Mouse (Mus musculus) naive thymus-derived CD4-positive, alpha-beta T cell, adult 2 months (primary cell): Measurements from ENCODE around the gene Mcemp1.

Experiments used
- DNase-seq: peaks from one replicate; pipeline ENCODE4 v3.0.0-alpha.2; 2011; ENCODE audit warnings: low read depth

Gene Mcemp1

DNA sequence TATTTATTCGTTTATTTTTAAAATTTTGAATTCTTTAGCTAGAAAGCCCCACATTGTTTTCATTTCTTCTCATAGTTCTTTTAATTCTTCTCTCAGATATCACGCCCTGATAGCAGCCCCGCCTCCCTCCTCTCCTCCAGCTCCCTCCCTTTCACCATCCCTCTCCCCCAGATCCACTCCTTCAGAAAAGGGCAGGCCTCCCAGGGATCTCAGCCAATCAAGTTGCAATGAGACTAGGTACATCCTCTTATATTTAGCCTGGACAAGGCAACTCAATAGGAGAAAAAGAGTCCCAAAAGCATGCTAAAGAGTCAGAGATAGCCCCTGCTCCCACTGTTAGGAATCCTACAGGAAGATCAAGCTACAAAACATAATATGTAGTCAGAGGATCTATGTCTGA is 9.1 kb downstream of the Mcemp1 start:
- DNase-seq: no peak

DNA sequence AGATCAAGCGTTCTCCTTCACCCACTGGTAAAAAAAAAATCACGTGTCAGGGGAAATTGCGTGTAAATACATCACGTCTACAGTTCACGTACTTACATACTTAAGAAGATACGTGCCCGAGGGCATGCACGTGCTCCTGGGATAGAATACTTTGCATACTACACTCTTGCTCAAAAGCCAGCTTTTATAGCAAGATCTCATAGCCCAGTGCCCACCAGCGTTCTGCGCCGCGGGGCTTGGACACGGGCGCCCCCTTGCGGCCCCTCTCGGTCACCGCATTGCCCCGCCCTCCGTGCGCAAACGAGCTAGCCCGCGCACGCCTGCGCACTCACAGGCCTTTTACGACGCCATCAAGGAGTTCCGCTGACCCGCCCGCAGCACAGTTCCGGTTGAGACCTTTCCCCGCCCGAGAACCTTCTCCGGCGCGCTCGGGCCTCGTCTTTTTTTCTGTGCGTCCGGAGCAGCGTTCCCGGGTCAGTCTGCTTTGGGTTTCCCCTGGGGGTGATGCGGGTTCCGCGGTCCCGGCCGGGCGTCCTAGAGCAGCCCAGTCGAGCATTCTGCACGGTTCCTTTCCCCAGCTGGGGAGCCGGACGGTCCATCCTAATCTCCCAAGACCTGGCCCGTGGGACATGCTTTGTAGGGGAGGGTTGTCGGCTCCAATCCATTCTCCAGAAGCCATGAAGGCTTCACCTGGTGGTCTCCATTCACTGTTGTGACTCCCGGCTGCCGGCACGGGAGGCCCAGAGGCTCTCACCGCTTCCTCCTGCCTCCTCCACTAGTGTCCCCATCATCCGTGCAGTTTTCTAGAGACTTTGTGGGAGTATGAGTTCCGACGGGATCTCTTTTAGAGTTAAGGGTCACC is 10.8 kb downstream of the Mcemp1 start, which contains the start of gene Trappc5:
TSS of gene Trappc5 (plus strand) at position 169 of the 862 bp plus-strand sequence.
- DNase-seq: peak; percentile 97

DNA sequence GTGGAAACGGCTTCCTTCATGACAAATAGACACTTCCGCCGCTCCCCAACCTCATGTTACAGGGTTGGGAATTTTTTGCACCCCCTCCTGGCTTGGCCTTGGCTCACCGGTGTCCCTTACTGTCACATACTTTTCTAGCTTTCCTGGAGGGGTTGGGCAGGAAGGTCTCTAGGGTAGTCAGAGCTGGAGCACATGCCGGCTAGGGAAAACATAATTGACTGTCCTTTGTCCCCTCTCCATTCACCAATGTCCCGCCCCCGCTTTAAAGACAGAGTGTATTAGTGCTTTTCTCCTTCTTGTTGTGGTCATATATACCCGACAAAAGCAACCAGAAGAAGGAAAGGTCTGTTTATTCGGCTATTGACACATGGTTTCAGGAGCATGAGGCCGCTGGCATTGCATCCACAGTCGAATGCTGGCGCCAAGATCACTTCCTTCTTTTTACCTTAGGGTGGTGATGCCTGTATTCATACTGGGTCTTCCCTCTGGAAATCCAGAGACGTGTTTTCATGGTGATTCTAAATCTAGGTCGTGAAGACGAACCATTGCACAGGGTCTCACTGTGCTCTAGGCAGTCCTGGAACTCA is 11.5 kb downstream of the Mcemp1 start:
- DNase-seq: no peak

DNA sequence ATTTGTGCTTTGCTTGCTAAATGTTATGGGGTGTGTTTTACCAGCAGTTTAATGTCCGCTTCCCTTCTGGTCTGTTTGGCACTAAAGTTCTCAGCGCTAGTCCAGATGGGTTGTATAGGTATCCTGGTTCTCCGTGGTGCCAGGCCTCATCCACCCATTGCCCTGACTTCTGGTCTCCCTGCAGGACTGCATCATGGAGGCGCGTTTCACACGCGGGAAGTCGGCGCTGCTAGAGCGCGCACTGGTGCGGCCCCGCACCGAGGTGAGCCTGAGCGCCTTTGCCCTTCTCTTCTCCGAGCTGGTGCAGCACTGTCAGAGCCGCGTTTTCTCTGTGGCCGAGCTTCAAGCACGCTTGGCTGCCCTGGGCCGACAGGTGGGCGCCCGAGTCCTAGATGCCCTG is 13.3 kb downstream of the Mcemp1 start:
- DNase-seq: no peak

DNA sequence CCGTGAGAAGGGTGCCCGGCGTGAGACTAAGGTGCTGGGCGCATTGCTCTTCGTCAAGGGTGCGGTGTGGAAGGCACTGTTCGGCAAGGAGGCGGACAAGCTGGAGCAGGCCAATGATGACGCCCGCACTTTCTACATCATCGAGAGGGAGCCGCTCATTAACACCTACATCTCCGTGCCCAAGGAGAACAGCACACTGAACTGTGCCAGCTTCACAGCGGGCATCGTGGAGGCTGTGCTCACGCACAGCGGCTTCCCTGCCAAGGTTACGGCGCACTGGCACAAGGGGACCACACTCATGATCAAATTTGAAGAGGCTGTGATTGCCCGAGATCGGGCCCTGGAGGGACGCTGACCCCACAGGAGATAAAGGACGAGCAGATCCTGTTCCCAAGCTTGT is 13.7 kb downstream of the Mcemp1 start:
- DNase-seq: no peak

DNA sequence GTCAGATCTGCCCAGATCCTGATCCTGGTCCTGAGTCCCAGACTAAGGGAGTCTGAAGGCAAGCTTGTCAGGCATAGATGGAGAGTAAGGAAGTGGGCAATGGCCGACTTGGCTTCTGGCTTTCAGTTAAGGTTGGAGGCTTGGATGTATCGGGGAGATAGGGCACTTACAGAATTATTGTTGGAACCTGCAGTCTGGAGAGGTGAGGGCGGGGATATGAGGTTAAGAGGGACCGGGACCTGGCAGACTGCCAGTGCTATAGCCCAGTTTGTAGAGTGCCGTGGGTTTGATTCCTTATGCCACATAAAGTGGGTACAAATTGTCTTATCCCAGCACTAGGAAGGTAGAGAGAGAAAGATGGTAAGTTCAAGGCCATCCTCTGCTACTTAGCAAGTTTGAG is 14.1 kb downstream of the Mcemp1 start:
- DNase-seq: no peak

DNA sequence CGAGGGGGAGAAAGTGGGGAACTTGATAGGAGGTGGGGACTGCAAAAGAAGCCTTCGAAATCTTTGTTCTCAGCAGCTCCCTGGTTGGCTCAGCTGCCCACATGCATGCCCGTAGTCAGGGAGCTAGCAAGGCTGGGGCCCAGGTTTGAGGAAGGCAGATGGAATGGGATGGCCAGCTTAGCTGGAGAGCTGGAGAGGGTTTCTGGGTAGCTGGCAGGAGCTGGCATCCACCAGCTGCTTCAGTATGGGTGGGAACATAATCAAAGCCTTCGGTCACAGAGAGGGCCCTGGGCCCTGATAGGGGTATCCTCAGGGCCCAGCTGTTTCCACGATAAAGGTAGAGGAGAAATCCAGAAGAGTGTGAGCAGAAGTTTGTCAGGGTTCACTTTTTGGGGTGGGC is 16.9 kb downstream of the Mcemp1 start:
- DNase-seq: no peak

DNA sequence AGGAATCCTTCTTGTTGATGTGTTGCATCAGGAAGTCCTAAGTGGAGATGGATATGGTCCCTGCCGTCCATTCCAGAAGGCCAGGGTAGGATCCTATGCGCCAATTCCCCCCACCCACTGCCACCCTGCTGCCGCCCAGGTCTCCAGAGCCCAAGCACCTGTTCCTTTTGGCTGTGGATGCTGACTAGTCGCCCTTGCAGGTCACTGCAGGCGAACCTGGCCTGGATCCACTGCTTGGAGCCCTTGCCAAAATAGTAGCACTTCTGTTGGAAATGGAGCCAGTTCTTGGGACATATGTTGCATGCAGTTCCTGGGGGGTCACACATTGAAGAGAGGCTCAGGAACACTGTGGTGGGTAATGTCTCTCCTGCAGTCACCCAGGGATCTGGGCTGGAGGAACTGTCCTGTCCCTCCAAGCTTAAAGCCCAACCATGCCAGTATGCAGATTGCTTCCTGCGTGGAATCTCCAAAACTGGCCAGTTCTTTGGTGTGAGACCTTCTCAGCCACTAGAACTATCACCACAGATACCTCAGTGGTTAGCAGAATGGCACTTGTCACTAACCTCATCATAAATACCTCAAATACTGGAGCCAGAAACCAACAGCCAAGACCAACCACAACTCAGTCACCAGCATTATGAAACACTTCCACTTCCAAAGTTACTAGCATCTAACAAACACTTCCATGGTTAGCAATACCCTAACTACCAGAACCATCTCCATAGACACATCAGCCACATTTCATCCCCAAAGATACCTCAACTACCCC is 18.0 kb downstream of the Mcemp1 start:
- DNase-seq: no peak

DNA sequence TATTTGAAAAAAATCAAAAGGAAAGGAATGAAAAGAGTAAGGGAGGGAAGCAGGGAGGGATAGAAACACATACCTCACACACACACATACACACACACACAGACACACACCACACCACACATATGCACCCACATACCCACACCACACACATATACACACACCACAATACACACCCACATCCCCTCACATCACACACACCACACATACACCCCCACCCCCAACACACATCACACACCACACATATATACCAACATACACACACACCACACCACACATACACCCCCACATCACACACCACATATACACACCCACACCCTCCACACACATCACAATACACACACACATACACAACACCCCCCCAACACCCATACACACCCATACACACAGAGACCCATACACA is 19.0 kb downstream of the Mcemp1 start:
- DNase-seq: no peak

DNA sequence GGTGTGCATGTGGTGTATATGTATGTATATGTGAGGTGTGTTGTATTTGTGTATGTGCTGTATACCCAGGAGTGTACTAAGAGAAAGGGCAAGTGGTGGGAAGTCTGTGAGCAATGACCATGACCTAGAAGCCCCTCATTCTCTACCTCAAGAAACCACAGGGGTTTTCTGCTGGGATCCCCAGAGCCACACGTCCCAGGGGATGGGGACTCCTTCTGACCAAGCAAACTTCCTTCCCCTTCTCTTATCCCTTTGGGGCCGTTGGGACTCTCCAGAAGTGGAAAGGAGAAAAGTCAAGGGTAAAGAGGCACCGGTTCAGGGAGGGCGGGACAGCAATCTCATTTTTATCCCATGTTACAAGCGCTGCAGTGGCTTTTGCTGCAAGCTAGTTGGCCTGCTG is 19.9 kb downstream of the Mcemp1 start:
- no peak for DNase-seq

DNA sequence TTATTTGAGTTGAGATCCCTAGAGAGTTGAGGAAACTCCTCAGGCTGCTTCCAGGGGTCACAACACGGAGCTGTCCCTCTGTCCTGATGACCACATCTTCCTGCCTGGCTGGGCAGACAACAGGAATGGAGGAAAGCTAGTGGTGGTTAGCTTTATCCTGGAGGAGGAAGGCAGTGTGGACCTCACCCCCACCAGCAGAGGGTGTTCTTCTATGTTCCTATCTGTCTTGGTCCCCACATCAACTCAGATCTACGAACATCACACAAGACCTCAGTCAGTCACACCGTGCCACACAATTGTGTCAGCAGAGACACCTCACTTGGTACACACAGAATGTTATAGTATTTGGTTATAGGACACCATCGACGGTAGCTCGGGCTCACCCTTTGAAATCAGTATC is 22.0 kb downstream of the Mcemp1 start:
- no peak for DNase-seq

DNA sequence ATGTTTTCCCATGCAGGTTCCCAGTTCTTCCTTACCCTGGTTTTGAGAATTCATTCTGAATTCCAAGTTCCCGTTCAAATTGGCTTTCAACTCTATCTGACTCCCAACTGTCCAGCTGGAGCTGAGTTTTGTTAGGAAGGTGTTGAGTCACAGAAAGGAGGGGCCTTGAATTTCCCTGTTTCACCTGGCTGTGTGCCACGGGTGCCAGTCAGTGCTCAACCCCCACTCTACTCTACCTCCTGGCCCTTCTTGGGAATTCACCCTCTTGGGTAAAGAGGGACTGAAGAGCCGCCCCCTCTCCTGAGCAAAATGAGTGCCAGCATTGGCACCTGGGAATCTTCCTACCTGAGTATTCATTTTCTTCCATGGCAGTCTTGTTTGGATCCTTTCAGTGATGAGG is 25.2 kb downstream of the Mcemp1 start:
- no peak for DNase-seq

DNA sequence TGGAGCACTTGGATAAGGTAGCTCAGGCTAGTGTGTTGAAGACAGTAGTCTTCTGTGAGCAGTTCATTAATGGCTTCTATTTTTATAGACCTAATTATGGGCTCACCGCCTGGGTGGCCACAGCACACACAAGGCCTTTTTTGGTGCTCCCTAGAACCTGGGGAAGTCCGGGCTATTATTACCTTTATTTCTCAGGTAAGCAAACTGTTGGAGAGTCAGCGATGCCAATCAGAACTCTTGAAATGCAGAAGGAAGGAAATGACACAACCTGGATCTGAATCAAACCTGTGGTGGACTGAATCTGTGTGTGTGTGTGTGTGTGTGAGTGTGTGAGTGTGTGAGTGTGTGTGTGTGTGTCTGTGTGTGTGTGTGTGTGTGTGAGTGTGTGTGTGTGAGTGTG is 28.6 kb downstream of the Mcemp1 start, which contains the start of gene Fcer2a:
TSS of gene Fcer2a (minus strand) at position 55 of the 400 bp plus-strand sequence.
- no peak for DNase-seq

DNA sequence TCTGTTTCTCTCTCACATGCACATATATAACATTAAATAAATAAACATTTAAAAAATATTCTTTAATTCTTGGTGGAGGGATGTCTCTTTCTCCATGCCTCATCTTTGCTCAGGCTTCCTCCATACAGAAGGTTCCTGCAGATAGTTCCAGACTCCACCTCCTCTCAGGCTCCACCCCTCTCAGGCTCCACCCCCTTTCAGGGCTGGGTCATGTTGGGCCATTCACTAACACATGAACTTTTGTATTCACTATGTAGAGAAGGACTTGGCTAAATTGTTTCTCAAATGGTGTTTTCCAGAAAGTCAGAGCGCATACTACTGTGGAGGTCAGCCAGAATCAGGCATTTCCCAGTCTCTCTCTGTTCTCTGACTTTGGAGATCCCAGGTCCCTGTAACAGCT is 35.9 kb downstream of the Mcemp1 start:
- DNase-seq: no peak

DNA sequence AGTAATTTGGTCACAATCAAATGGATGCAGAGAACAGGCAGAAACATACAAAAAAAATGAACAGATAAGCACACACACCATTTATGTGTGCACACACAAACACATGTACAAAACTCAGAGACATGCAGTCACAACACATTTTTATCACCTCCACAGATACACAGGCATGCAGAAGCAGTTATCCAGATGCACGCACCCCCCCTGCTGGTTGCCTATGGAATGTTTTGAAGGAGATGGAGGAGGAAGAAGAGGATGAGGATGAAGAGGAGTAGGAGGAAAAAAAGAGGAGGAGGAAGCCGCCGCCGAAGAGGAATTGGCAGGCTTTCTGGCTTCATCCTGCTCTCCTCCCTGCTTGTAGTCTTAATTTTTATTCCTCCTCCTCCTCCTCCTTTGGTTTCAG is 40.2 kb downstream of the Mcemp1 start:
- no peak for DNase-seq

DNA sequence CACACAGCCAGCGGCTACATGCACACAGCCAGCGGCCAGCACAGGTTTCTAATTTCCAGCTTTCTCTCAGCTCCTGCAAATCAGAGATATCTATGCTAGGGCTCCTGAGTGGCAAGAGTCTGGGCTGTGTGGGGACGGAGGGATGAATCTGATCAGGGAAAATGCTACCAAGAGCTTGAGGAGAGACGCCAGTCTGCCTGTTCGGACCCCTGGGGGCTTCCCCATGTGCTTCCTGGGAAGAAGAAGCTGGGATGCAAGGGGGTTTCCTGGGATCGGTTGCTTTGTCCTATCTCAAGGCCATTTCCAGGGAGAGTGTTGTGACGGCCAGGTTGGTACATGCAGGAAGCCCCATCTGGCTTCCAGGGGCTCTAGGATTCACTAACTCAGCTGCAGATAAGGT is 42.1 kb downstream of the Mcemp1 start:
- DNase-seq: no peak

DNA sequence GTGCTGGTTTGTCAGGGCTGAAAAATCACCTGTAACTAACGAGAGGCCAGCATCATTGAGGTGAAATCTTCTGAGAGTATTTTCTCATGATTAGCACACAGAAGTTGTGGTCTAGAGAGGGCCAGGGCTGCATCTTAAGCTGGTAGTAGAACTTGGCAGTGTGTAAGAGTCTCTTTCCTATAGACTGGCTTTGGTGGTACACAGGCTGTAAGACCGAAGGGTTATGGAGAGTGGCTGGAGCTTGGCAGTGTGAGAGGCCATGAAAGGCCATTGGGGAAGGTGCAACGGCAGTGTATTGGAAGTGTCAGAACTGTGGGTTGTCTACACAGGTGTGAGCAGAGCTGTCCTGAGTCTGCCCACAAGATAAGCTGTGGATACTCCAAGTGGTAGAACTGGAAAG is 44.8 kb downstream of the Mcemp1 start:
- DNase-seq: no peak

DNA sequence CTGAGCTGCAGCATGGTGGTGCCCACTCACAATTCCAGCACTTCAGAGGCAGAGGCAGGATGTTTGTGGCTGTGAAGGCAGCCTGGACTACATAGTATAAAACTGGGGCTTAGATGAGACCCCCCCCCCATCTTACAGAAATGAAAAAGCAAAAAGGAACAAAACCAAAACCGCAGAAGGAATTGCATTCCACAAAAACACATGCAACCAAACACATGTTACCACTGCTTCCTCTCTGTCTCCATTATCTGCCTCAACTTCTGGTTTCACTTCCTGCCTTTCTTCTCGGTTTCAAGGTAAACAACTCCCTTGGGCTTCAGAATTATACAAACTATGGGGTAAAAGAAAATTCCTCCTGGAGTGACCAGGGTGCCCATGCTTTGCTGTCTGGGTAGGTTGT is 46.1 kb downstream of the Mcemp1 start:
- peak; percentile 43 for DNase-seq

DNA sequence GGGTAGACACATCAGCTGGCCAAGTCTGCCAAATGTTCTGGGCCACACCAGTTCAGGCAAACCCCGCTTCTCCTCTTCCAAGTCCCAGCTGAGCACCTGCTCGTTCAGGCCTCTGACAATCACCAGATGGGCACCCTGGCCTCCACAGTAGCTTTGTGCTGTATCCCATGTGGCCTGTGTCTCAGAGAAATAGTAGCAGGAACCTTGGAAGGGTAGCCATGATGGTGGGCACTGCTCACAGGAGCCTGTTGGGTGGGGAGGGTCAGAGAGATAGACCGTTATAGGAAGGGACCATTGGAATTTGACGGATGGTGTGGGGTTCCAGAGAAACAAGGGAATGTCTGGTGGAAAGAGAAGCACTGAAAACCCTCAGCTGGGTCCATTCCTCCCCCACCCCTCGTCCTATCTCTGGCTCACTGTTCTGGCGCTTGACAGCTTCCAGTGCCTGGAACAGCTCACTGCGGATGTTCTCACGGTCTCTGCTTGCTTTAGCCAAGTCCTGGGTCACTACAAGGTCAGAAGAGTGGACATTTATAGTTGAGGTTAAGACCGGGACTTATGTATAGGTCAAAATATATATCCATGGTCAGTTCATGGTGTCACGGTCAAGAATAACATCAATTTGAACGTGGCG is 51.9 kb downstream of the Mcemp1 start:
- DNase-seq: no peak

DNA sequence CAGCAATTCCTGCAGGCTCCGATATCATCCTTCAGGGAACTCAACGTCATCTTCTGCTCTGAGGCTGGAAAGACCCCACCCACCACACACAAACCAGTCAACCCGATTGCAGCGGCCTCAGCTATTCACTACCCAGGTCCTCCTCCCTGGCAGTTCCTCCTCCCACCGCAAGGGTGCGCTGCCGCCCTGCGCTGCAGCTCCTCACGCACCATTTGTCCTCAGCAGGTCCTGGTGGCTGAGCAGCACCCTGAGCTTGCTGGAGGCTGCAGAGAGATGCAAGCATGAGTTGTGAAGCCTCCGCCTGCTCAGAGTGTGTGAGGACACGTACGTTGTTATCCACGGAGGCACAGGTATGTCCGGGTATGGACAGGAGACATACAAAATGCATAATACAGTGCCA is 53.0 kb downstream of the Mcemp1 start:
- DNase-seq: peak; percentile 72
